Mouse (Mus musculus) hindbrain, embryonic 15.5 days (tissue): Measurements from ENCODE around the gene Vps13d. TPM values are rescaled to one million over a fixed set of nuclear protein-coding genes. Genes with fewer than 3 reads are reported as not detected.

ENCODE experiments used
- ATAC-seq: fragments of 200-750 bp; cut with Nextera tagmentation; 2 replicates; pipeline ENCODE4 v1.8.0; 2017; ENCODE audit warnings: low read depth, moderate number of reproducible peaks, moderate TSS enrichment; ENCODE audit not compliant: low FRiP score
- H3K27ac ChIP-seq: fragments of 300-500 bp; sonication (generic); replicated peaks from 2 replicates; pipeline ENCODE4 v1.5.1; 2015; ENCODE audit warnings: mild to moderate bottlenecking, inconsistent platforms
- H3K27me3 ChIP-seq: fragments of 300-500 bp; sonication (generic); 2 replicates; pipeline ENCODE4 v1.6.1; 2015; ENCODE audit warnings: control low read depth, inconsistent platforms
- H3K36me3 ChIP-seq: fragments of 300-500 bp; sonication (generic); 2 replicates; pipeline ENCODE4 v1.6.1; 2015; ENCODE audit warnings: control low read depth, inconsistent platforms
- H3K4me1 ChIP-seq: fragments of 300-500 bp; sonication (generic); replicated peaks from 2 replicates; pipeline ENCODE4 v1.6.1; 2015; ENCODE audit warnings: control low read depth, inconsistent platforms
- H3K4me2 ChIP-seq: fragments of 300-500 bp; sonication (generic); 2 replicates; pipeline ENCODE4 v1.6.1; 2015; ENCODE audit warnings: moderate library complexity, mild to moderate bottlenecking, inconsistent platforms
- H3K4me3 ChIP-seq: fragments of 300-500 bp; sonication (generic); 2 replicates; pipeline ENCODE4 v1.5.1; 2015; ENCODE audit warnings: mild to moderate bottlenecking, inconsistent platforms
- H3K9ac ChIP-seq: fragments of 300-500 bp; sonication (generic); 2 replicates; pipeline ENCODE4 v1.6.1; 2015; ENCODE audit warnings: inconsistent platforms
- H3K9me3 ChIP-seq: fragments of 300-500 bp; sonication (generic); 2 replicates; pipeline ENCODE4 v1.6.1; 2016; ENCODE audit warnings: control low read depth, inconsistent platforms
- WGBS: fragments of 180-500 bp; shearing (Covaris S2); methylation state at CpG from one replicate; pipeline ENCODE4 v1.1.7; 2015; 5-methylcytosine and 5-hydroxymethylcytosine counted together
- polyA plus RNA-seq: library from polyadenylated mRNA; unstranded; fragments of >200 nt; fragmentation: Nextera tagmentation; extraction: Ambion mirVana; gene quantifications from 2 replicates; pipeline ENCODE4 v1.2.1, GENCODE M21; 2015

Gene Vps13d
- polyA plus RNA-seq, 1 experiment from 2014 or later = 10.2 TPM

GRCm38 (mm10) chr4:144929811-144930221 lies 265.0 kb downstream of the Vps13d start:
- Histone ChIP-seq H3K4me1 (0 out of 2 replicates have a peak, but pooled peaks cover 6% of the 10 kb centered on the region), H3K27ac (peak overlapping the region; percentile 72), H3K36me3 (no peaks in the 10 kb centered on the region), H3K27me3 (no peaks in the 10 kb centered on the region), H3K9me3 (no peaks in the 10 kb centered on the region), H3K9ac (no peak overlapping the region), H3K4me3 (no peak overlapping the region), H3K4me2 (no peak overlapping the region)
- 65% methylated on average over 1 of the region's 1 CpGs for WGBS
- peak; percentile 89 for ATAC-seq

GRCm38 (mm10) chr4:144928693-144929436 lies 265.9 kb downstream of the Vps13d start:
- Histone ChIP-seq H3K9ac (no peak overlapping the region), H3K9me3 (no peaks in the 10 kb centered on the region), H3K36me3 (no peaks in the 10 kb centered on the region), H3K4me1 (0 out of 2 replicates have a peak, but pooled peaks cover 6% of the 10 kb centered on the region), H3K4me3 (no peak overlapping the region), H3K27me3 (no peaks in the 10 kb centered on the region), H3K27ac (0 out of 2 replicates have a peak overlapping the region, but pooled peaks have one; percentile 34), H3K4me2 (no peak overlapping the region)
- WGBS = 73% methylated on average over 5 of the region's 5 CpGs
- ATAC-seq = no peak

Other genes starting within 250 kb of the Vps13d start
- gene Tnfrsf1b, start 51.9 kb upstream of the Vps13d start, polyA plus RNA-seq = 3.8 and 5.1 TPM in 2 replicates
- 0.29 and 0.58 TPM in 2 replicates for gene Tnfrsf8, start 120.2 kb upstream of the Vps13d start, polyA plus RNA-seq